Comparison of ENCODE assay signal across 17 mouse cellular contexts in genomic region chr8:22037022-22037421, GRCm38 (mm10). TPM values are rescaled to one million over a fixed set of nuclear protein-coding genes. Genes with fewer than 3 reads are reported as not detected.
DNase-seq lines count a peak whose midpoint lies in the region; ATAC-seq lines count a peak whose summit lies in the region.
"Had no signal": no experiment of that assay in that cellular context is flagged by ENCODE, and none has a peak within 500 bp of the region (broad histone marks: within the 10 kb centered on the region; RNA-seq: fewer than 3 reads in every experiment).

No protein-coding gene starts in this region.

- intact Hi-C loops in heart, postnatal 36 days (cut with DNase I): no loop called here

- H3K4me2 ChIP-seq in intestine, embryonic 16.5 days (ENCODE audit: low read depth, low read length): no peak overlapping the region
- H3K4me2 ChIP-seq in stomach, embryonic 15.5 days: peak overlapping the region; percentile 42; the same call in 1 of the 2 replicates
- H3K4me2 ChIP-seq: embryonic facial prominence, embryonic 12.5 days; hindbrain, embryonic 15.5 days; limb, embryonic 15.5 days; midbrain, embryonic 12.5 days had no signal

- WGBS in intestine, embryonic 16.5 days: 50% methylated on average over 7 of the region's 7 CpGs
- 44% methylated on average over 7 of the region's 7 CpGs for WGBS in stomach, embryonic 15.5 days

- no peaks in the 10 kb centered on the region for H3K9me3 ChIP-seq in intestine, embryonic 16.5 days (ENCODE audit: control insufficient read depth, low read length)
- no peaks in the 10 kb centered on the region for H3K9me3 ChIP-seq in stomach, embryonic 15.5 days
- H3K9me3 ChIP-seq: embryonic facial prominence, embryonic 12.5 days; hindbrain, embryonic 15.5 days; limb, embryonic 15.5 days; midbrain, embryonic 12.5 days had no signal

- no peaks in the 10 kb centered on the region for H3K27me3 ChIP-seq in intestine, embryonic 16.5 days (replicated peaks; ENCODE audit: control insufficient read depth, insufficient read depth, low read length)
- H3K27me3 ChIP-seq in stomach, embryonic 15.5 days (replicated peaks): no peaks in the 10 kb centered on the region
- H3K27me3 ChIP-seq: hindbrain, embryonic 15.5 days; midbrain, embryonic 12.5 days had no signal

- no peak overlapping the region for H3K9ac ChIP-seq in intestine, embryonic 16.5 days (ENCODE audit: low read depth, low read length)
- H3K9ac ChIP-seq in stomach, embryonic 15.5 days: no peak overlapping the region
- H3K9ac ChIP-seq: embryonic facial prominence, embryonic 12.5 days; hindbrain, embryonic 15.5 days; limb, embryonic 15.5 days; midbrain, embryonic 12.5 days had no signal

- 0 out of 2 replicates have a peak, but pooled peaks cover 5% of the 10 kb centered on the region for H3K4me1 ChIP-seq in intestine, embryonic 16.5 days (ENCODE audit: control insufficient read depth, insufficient read depth, low read length)
- H3K4me1 ChIP-seq in stomach, embryonic 15.5 days: no peaks in the 10 kb centered on the region; the same call in 1 of the 2 replicates
- H3K4me1 ChIP-seq: embryonic facial prominence, embryonic 12.5 days; limb, embryonic 15.5 days had no signal

- H3K4me3 ChIP-seq in intestine, embryonic 16.5 days (ENCODE audit: low read length): no peak overlapping the region
- no peak overlapping the region for H3K4me3 ChIP-seq in stomach, embryonic 15.5 days (replicated peaks)
- H3K4me3 ChIP-seq: embryonic facial prominence, embryonic 12.5 days; hindbrain, embryonic 15.5 days; limb, embryonic 15.5 days; midbrain, embryonic 12.5 days had no signal

- no peaks in the 10 kb centered on the region for H3K36me3 ChIP-seq in intestine, embryonic 16.5 days (ENCODE audit: control insufficient read depth, insufficient read depth, low read length)
- no peaks in the 10 kb centered on the region for H3K36me3 ChIP-seq in stomach, embryonic 15.5 days
- H3K36me3 ChIP-seq: embryonic facial prominence, embryonic 12.5 days; hindbrain, embryonic 15.5 days; limb, embryonic 15.5 days; midbrain, embryonic 12.5 days had no signal

- H3K27ac ChIP-seq in intestine, embryonic 16.5 days (ENCODE audit: low read length): peak overlapping the region; percentile 62
- no peak overlapping the region for H3K27ac ChIP-seq in stomach, embryonic 15.5 days
- H3K27ac ChIP-seq: embryonic facial prominence, embryonic 12.5 days; hindbrain, embryonic 15.5 days; limb, embryonic 15.5 days; midbrain, embryonic 12.5 days had no signal

- ATAC-seq in intestine, embryonic 16.5 days: peak; percentile 85
- no peak for ATAC-seq in stomach, embryonic 15.5 days (ENCODE audit: insufficient read depth, low FRiP score, low read depth)

- DNase-seq in kidney, adult 11 months: peak; percentile 40
- no peak for DNase-seq in kidney, postnatal 10 days
- DNase-seq in lung, adult 18-20 months: peak; percentile 81 to 89
- no peak for DNase-seq in ovary, postnatal 36 days (ENCODE audit: low spot score)
- no peak for DNase-seq in layer of hippocampus, adult 9-10 months (ENCODE audit: low spot score)
- no peak for DNase-seq in heart, postnatal 36 days
- DNase-seq: adrenal gland, adult 8-10 months; cerebellum, postnatal 14 days; heart, adult 18-20 months; right cerebral cortex, postnatal 14 days; thymus, postnatal 25 days had no signal

RNA-seq across cellular contexts. Expression of gene Atp7b, which starts 23.1 kb away (rescaled TPM):
- 4.7 and 5.1 TPM in 2 replicates for polyA plus RNA-seq in intestine, embryonic 16.5 days (2015; fragmentation: Nextera tagmentation; extraction: Ambion mirVana)
- 8.4 and 9.5 TPM in 2 replicates for polyA plus RNA-seq in stomach, embryonic 15.5 days (2015; fragmentation: Nextera tagmentation; extraction: Ambion mirVana)
- total RNA-seq in heart, postnatal 36 days (2021): under 1 TPM; 0.08 TPM

RNA-seq across cellular contexts. Expression of gene Alg11, which starts 23.5 kb away (rescaled TPM):
- polyA plus RNA-seq in intestine, embryonic 16.5 days (2015; fragmentation: Nextera tagmentation; extraction: Ambion mirVana): 28.7 and 30.4 TPM in 2 replicates
- 31.0 and 38.2 TPM in 2 replicates for polyA plus RNA-seq in stomach, embryonic 15.5 days (2015; fragmentation: Nextera tagmentation; extraction: Ambion mirVana)
- 1 to 10 TPM; 6.9 to 8.8 TPM for total RNA-seq in heart, postnatal 36 days (2021)

Comparison
In these comparisons a context has a peak if more than half of its experiments do, and no peak if none do; other contexts are left out.
1. DNase-seq: peak in kidney, adult 11 months (single experiment) and lung, adult 18-20 months (2 of 2); none in kidney, postnatal 10 days (single experiment), ovary, postnatal 36 days (single experiment), layer of hippocampus, adult 9-10 months (single experiment) and heart, postnatal 36 days (0 of 2).